Mouse (Mus musculus): Measurements from ENCODE around the gene Atp6v1a. TPM values are rescaled to one million over a fixed set of nuclear protein-coding genes. Genes with fewer than 3 reads are reported as not detected.

The Atp6v1a gene
- total RNA-seq, 2 experiments from 2014 or later: 37.8 to 39.6 TPM

DNA sequence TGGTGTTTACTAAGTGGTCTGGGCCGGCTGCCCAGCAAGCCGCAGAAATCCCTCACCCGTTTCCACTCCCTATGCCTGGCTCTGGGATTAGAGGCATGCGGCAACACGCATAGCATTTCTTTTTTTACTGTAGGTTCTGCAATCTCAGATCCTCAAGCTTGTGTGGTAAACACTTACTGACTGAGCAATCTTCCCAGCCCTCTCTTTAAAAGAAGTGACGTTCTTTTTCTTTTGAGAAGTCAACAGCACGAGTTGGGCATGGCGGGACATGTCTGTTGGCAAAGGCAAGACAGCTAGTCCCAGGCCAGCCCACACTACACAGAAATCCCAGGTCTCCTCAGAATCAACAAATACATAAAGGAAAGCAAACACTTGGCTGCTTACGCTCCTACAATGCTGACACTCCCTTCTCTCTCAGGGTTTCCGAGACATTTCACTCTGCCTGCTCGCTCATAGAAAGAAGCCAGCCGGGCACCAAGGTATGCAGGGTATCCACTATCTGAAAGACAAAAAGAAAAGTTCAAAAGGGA lies 38.3 kb downstream of the Atp6v1a start:
- no peak for DNase-seq
- intact Hi-C loops (cut with DNase I): loop anchor here (5.0 kb wide), 1 partner anchor 46 kb away; no protein-coding TSS in a partner anchor

DNA sequence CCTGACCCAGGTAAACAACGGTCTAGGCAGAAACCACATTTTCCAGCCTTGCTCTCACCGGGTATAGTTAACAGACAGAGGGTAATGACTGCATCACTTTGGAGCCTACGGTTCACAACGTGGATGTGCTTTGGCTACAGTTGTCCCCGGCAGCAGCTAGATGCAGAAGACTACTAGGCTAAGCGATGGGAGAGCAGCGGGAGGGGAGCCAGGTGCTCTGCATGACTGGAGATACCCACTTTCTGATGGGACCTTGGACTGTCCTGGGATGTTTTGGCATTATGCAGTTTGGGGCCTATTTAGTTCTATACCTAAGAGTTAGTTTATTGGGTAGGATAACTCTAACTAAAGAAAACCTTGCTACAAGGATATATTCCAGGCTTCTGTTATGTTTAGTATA lies 40.1 kb downstream of the Atp6v1a start:
- DNase-seq: no peak
- intact Hi-C loops (cut with DNase I): no loop called here

DNA sequence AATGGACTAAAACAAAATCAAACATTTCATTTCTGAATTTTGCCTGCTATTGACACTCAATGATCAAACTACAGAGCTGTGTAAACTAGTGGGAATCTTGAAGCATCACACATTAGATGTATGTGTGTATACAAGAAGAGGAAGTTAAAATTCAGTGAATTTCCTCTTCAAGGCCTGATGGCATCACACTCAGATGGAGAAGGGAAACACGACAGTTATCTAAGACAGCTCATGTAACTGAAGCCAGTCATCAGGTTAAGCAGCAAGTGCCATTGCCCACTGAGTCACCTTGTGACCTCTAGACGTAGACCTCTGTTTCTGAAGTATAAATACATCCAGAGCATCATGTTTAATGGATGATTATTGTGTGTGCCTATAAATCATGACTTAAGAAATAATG lies 51.9 kb downstream of the Atp6v1a start:
- intact Hi-C loops (cut with DNase I): no loop called here

DNA sequence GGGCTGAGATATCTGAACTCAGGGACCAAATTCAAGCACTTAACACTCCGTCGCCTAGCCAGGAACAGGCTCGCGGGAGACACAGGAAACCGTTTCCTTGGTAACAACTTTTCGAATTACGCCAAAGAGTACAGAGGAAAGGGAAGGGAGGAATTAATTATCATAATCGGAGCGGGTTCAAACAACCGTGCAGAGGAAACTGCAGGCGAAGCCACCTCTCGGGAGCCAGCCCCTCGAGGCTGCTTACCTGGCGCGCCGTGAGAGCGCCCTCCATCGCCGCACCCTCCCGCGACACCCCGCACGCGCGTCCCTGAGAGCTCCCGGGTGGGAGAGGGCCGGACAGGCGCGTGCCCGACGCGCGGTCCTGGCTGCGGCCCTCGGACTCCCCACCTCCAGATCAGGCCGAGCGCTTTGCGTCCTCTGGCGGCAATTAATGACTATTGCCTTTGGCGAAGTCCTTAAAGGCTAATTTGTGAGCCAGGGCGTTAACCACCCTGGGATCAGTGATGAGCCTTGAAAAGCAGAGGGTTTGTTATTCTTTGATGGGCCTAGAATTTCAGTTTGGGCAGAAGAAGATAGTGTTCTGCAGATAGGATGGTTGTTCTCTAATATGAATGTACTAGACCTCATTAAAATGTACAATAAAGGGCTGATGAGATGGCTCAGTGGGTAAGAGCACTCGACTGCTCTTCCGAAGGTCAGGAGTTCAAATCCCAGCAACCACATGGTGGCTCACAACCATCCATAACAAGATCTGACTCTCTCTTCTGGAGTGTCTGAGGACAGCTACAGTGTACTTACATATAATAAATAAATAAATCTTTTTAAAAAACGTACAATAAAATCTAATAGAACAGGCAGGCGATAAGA lies 76.2 kb downstream of the Atp6v1a start, which contains the start of gene Gramd1c:
TSS of gene Gramd1c (minus strand) at position 321 of the 870 bp plus-strand sequence.
- DNase-seq: peak; percentile 72 to 75
- intact Hi-C loops (cut with DNase I): loop anchor here (5.0 kb wide), 1 partner anchor 171 kb away; no protein-coding TSS in a partner anchor

More for the DNA sequence above, 51.9 kb downstream of the Atp6v1a start:
- no peak for DNase-seq

DNA sequence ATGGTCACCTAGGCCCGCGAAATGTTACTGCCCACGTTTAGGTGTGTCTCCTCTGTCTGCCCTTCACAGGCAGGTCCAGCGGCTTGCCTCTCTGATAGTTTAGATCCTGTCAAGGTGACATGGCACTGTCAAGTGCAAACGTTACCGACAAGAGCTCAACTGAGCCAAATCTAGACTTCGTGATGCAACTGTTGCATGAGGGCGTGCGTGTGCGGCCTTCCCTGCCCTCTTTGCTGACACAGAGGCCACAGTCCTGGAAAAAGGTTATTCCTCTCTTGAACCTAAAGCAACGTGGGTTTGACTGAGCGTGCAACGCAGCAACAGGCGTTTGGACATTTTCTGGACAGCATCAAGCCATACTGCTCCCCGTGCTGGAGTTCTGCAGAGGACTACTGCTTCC lies 78.2 kb downstream of the Atp6v1a start:
- DNase-seq: no peak
- intact Hi-C loops (cut with DNase I): loop anchor here (5.0 kb wide), 1 partner anchor 169 kb away; no protein-coding TSS in a partner anchor

DNA sequence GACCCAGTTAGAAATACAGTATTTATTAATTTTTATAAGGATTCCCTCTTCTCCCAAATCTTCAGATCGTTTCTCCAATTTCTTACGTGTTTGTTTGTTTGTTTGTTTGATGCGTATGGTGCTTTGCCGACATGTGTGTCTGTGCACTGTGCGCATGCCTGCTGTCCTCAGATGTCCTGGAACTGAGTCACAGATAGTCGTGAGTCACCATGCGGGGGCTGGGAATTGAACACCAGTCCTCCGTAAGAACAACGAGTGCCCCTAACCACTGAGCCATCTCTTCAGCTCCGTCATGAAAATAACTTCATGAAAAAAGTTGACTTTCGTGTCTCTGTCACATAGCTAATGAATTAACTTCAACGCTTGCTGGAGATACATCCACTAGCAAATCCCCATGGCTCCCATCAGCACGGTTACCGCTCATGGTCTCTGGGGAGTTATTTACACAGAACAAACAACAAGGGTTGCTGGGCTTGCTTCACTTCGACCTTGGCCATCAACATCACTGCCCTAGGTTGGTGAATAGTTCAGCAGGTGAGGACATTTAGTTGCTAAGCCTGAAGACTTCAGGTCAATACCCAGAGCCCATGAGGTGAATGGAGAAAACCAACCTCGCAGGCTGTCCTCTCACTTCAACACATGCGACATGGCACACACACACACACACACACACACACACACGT lies 78.8 kb downstream of the Atp6v1a start:
- intact Hi-C loops (cut with DNase I): loop anchor here (5.0 kb wide), 1 partner anchor 168 kb away; no protein-coding TSS in a partner anchor

DNA sequence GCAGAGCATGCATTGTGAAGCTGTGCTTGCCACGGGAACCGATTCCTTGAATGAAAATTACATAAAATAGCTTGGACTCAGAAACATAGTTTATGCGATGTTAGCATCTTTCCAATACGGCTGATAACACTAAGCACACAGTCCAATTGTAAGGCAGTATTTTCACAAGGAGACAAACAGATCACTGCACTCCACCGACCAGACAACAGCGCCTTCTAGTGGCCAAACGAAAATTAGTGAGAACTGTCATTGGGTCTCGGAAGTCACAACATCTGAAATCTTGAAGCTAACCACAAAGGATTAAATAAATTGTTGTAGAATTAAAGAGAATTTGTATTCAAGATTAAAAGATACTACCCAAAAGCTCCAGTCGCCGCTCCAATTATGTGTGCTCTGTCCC lies 80.8 kb downstream of the Atp6v1a start:
- intact Hi-C loops (cut with DNase I): no loop called here
- peak; percentile 68 to 85 for DNase-seq

More for the DNA sequence above, 78.8 kb downstream of the Atp6v1a start:
- no peak for DNase-seq

DNA sequence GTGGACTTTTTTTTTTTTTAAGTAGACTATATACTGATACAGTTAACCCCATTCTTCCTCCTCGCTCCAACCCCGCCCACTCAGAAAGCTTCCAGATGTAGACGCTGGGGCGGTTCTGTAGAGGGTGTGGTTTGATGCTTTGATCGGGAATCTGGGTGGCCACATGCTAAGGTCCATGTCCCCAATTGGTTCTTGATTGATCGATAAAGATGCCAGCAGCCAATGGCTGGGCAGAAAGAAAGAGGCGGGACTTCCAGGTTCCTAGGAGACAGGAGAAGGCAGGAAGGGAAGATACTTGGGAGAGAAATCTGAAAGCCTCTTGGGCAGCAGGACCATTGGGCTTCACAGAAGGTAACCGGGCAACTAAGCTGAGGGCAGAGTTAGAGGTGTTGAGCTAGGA lies 83.7 kb downstream of the Atp6v1a start:
- intact Hi-C loops (cut with DNase I): no loop called here

DNA sequence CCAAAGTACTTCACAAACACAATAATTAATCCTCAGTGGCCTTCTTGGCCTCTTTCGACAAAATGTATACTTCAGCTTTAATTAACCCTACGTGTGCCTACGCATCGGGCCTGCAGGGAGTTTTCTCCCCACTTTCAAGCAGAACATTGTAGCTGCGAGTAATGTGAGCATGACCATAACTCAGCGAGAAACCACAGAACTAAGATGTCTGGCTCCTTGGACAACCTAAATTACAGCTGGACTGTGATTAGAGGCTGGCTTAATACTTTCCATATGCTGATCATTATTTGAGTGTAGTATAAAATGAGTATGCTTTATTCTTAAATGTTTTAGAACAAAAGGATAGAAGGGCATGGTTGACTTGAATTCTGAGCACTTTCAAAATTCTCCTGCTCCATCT lies 86.2 kb downstream of the Atp6v1a start:
- intact Hi-C loops (cut with DNase I): no loop called here
- DNase-seq: no peak

More for the DNA sequence above, 83.7 kb downstream of the Atp6v1a start:
- no peak for DNase-seq

DNA sequence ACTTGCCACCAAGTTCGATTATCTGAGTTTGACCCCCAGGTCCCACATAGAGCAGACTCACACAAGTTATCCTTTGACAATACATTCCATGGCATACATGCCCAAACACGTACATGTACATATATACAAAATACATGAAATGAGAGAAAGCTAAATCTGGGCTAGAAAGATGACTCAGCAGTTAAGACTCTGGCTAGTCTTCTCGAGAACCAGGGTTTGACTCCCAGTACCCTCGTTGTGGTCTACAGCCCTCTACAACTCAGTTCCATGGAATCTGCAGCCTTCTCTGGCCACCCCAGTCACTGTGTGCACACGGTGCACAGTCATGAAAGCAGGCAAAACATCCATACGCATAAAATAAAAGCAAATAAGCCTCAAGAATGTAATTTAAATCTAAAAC lies 87.1 kb downstream of the Atp6v1a start:
- no peak for DNase-seq
- intact Hi-C loops (cut with DNase I): no loop called here

DNA sequence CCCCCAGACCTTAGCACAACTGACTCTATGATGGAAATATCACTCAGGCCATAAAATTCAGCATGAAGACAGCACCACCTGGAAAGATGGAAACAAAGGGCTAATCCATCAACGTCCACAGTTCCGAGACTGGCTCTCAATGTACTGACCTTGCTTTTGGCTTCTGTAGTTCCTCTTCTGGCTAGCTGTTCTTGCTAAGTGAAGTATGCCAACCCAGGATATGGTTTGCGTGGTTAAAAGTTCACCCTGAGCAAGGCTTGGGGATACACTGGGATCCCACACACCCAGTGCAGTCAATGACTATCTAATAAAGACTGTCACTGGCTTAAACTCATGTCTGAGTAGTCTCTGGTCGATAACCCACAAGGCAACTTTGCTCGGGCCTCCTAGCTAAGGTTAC lies 89.4 kb downstream of the Atp6v1a start:
- DNase-seq: no peak
- intact Hi-C loops (cut with DNase I): no loop called here

DNA sequence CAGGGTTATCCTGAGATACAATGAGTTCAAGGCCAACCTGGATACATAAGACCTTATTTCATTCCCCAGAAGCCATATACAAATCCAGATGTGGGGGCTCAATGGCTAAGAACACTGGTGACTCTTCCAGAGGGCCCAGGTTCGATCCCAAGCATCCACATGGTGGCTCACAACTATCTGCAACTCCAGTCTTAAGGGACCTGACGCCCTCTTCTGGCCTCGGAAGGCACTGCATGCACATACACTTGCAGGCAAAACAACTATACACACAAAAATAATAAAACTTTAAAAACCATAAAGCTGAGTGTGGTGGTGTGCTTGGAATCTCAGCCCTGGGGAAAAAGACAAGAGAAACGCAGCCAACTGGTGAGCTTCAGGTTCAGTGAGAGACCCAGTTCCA lies 100.4 kb downstream of the Atp6v1a start:
- DNase-seq: no peak
- intact Hi-C loops (cut with DNase I): no loop called here

Other genes starting within 250 kb of the Atp6v1a start
- gene Ccdc191, start 249.9 kb downstream of the Atp6v1a start, total RNA-seq (2021): 1 to 10 TPM; 1.7 to 2.7 TPM
- gene Qtrt2, start 212.9 kb downstream of the Atp6v1a start, total RNA-seq (2021): 10 to 100 TPM; 14.7 to 16.2 TPM
- under 1 TPM; 0.49 to 0.57 TPM for gene Zdhhc23, start 159.9 kb downstream of the Atp6v1a start, total RNA-seq (2021)
- under 1 TPM; 0.54 to 0.69 TPM for gene Gramd1c, start 76.4 kb downstream of the Atp6v1a start, total RNA-seq (2021)
- 10 to 100 TPM; 52.5 to 56.0 TPM for gene Naa50, start 125 bp upstream of the Atp6v1a start, total RNA-seq (2021)
- gene Usf3, start 33.5 kb upstream of the Atp6v1a start, total RNA-seq (2021): 10 to 100 TPM; 21.0 to 22.3 TPM
- under 1 TPM; 0.49 to 0.74 TPM for gene Sidt1, start 193.5 kb upstream of the Atp6v1a start, total RNA-seq (2021)
- 10 to 100 TPM in 1 of 2 experiments, 1 to 10 TPM in 1; 8.8 to 10.0 TPM for gene Spice1, start 207.4 kb upstream of the Atp6v1a start, total RNA-seq (2021)